Mouse (Mus musculus) liver, embryonic 12.5 days (tissue): Measurements from ENCODE around the gene Limch1. TPM values are rescaled to one million over a fixed set of nuclear protein-coding genes. Genes with fewer than 3 reads are reported as not detected.

ENCODE experiments used
- ATAC-seq: fragments of 200-750 bp; cut with Nextera tagmentation; 2 replicates; pipeline ENCODE4 v1.8.0; 2017; ENCODE audit warnings: moderate number of reproducible peaks, mild to moderate bottlenecking, moderate library complexity
- H3K27ac ChIP-seq: fragments of 300-500 bp; sonication (generic); 2 replicates; pipeline ENCODE4 v1.5.1; 2016; ENCODE audit warnings: mild to moderate bottlenecking
- H3K27me3 ChIP-seq: fragments of 300-500 bp; sonication (generic); replicated peaks from 2 replicates; pipeline ENCODE4 v1.6.1; 2016; ENCODE audit warnings: mild to moderate bottlenecking, moderate library complexity
- H3K36me3 ChIP-seq: fragments of 300-500 bp; sonication (generic); 2 replicates; pipeline ENCODE4 v1.6.1; 2016; ENCODE audit warnings: mild to moderate bottlenecking, moderate library complexity
- H3K4me1 ChIP-seq: fragments of 300-500 bp; sonication (generic); 2 replicates; pipeline ENCODE4 v1.6.1; 2016
- H3K4me2 ChIP-seq: fragments of 300-500 bp; sonication (generic); 2 replicates; pipeline ENCODE4 v1.6.1; 2016; ENCODE audit warnings: mild to moderate bottlenecking, moderate library complexity
- H3K4me3 ChIP-seq: fragments of 300-500 bp; sonication (generic); 2 replicates; pipeline ENCODE4 v1.5.1; 2016; ENCODE audit warnings: mild to moderate bottlenecking, moderate library complexity
- H3K9ac ChIP-seq: fragments of 300-500 bp; sonication (generic); 2 replicates; pipeline ENCODE4 v1.6.1; 2016; ENCODE audit warnings: mild to moderate bottlenecking, moderate library complexity
- H3K9me3 ChIP-seq: fragments of 300-500 bp; sonication (generic); replicated peaks from 2 replicates; pipeline ENCODE4 v1.6.1; 2016; ENCODE audit warnings: mild to moderate bottlenecking, moderate library complexity
- WGBS: fragments of 180-500 bp; shearing (Covaris S2); methylation state at CpG from one replicate; pipeline ENCODE4 v1.1.7; 2016; ENCODE audit not compliant: insufficient replicate concordance; 5-methylcytosine and 5-hydroxymethylcytosine counted together
- polyA plus RNA-seq: library from polyadenylated mRNA; unstranded; fragments of >200 nt; fragmentation: Nextera tagmentation; extraction: Ambion mirVana; gene quantifications from 2 replicates; pipeline ENCODE4 v1.2.1, GENCODE M21; 2016

Limch1 gene
- polyA plus RNA-seq, 1 experiment from 2014 or later: 3.8 TPM

DNA sequence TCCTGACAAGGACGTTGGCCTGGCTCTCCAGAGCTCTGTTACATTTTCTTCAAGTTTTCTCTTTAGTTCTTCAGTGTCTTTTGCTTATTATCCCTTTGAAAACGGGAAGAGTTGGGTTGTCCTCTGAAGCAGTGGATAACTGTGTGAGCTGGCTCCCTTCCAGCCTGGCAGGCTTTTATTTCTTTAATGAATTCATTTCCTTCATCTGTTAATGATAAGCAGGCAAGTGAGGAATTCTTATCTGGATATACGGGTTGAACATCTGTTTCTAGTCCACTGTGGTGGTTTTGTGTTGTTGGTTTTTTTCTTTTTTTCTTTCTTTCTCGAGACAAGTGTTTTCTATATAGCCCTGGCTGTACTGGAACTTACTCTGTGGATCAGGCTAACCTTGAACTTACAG, 22.4 kb downstream of the Limch1 start:
- no peak overlapping the region for H3K27ac ChIP-seq
- no peaks in the 10 kb centered on the region for H3K9me3 ChIP-seq
- H3K27me3 ChIP-seq: no peaks in the 10 kb centered on the region
- H3K4me2 ChIP-seq: no peak overlapping the region
- ATAC-seq: no peak
- no peak overlapping the region for H3K4me3 ChIP-seq
- no peak overlapping the region for H3K9ac ChIP-seq
- no peaks in the 10 kb centered on the region for H3K36me3 ChIP-seq
- no peaks in the 10 kb centered on the region for H3K4me1 ChIP-seq
- WGBS: 11% methylated on average over 4 of the region's 4 CpGs

DNA sequence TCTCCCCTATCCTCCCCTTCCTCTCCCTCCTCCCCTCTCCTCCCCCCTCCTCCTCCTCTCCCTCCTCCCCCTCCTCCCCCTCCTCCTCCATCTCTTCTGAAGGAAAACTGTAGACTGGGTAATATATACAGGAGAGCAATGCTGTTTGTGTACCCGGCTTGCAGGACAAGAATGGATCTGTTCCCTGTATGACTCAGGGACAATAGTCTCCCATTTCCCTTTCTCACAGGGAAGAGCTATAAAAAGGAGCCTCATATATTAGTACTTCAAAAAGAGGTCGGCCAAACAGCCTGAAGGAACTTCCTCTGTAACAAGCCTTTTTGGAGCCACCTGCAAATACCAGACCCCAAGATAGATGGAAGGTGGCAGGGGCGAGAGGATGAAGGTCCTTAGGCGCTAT, 23.4 kb downstream of the Limch1 start:
- no peak for ATAC-seq
- H3K4me1 ChIP-seq: no peaks in the 10 kb centered on the region
- 57% methylated on average over 4 of the region's 4 CpGs for WGBS
- no peak overlapping the region for H3K9ac ChIP-seq
- no peaks in the 10 kb centered on the region for H3K36me3 ChIP-seq
- H3K27me3 ChIP-seq: no peaks in the 10 kb centered on the region
- H3K4me3 ChIP-seq: no peak overlapping the region
- H3K4me2 ChIP-seq: no peak overlapping the region
- no peaks in the 10 kb centered on the region for H3K9me3 ChIP-seq
- no peak overlapping the region for H3K27ac ChIP-seq

DNA sequence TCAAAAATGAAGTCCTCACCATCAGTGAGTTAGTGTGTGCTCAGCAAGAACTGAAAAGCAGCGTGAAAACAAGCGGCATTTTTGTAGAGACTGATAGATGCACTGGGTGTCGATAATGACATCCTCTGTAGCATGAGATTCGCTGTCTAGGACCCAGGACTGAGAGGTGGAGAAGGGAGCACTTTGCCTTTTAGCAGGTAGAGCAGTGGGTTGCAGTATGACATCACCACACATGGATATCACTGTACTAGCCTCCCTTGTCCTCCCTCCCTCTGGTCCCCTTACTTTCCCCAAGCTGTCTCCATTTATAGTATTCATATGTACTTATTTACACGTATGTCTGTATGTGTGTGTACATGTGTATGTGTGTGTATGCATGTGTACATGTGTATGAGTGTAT, 23.9 kb downstream of the Limch1 start:
- no peak overlapping the region for H3K4me2 ChIP-seq
- H3K36me3 ChIP-seq: no peaks in the 10 kb centered on the region
- ATAC-seq: no peak
- H3K9ac ChIP-seq: no peak overlapping the region
- 68% methylated on average over 5 of the region's 5 CpGs for WGBS
- no peak overlapping the region for H3K4me3 ChIP-seq
- H3K27me3 ChIP-seq: no peaks in the 10 kb centered on the region
- H3K4me1 ChIP-seq: no peaks in the 10 kb centered on the region
- H3K9me3 ChIP-seq: no peaks in the 10 kb centered on the region
- no peak overlapping the region for H3K27ac ChIP-seq

DNA sequence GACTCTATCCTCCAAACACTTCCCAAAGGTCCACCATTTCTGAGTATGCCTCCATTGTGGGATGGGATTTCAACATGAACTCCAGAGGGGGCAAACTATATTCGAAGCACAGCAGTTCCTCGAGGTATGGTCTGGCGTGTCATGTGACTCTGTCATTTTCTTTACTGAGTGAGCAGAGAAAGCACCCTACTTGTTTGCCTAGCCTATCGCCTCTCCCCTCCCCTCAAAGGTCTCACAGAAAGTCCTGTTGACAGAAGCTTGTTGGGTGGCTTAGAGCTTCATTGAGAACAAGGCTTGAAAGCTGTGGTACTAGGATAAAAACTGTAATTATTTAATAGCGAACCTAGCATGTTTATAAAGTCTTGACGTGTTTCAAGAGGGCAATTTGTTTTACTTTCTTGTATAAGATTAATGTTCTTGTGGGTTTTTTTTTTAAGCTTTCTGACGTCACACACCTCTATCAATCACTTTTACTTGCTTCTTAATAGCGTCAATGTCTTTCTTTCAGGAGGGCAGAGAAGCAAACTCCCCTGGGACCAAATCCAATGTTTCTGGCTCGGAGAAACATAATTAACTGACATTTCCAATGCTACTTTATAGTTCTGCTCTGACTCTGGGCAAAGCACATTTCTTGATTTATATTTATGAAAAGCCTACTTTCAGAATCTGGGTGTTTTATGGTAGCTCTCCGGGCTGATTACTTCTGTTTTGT, 32.5 kb downstream of the Limch1 start:
- Histone ChIP-seq H3K4me2 (no peak overlapping the region), H3K9me3 (no peaks in the 10 kb centered on the region), H3K27me3 (no peaks in the 10 kb centered on the region), H3K27ac (no peak overlapping the region), H3K4me1 (no peaks in the 10 kb centered on the region), H3K4me3 (no peak overlapping the region), H3K9ac (no peak overlapping the region), H3K36me3 (no peaks in the 10 kb centered on the region)
- 62% methylated on average over 10 of the region's 10 CpGs for WGBS
- ATAC-seq: no peak

DNA sequence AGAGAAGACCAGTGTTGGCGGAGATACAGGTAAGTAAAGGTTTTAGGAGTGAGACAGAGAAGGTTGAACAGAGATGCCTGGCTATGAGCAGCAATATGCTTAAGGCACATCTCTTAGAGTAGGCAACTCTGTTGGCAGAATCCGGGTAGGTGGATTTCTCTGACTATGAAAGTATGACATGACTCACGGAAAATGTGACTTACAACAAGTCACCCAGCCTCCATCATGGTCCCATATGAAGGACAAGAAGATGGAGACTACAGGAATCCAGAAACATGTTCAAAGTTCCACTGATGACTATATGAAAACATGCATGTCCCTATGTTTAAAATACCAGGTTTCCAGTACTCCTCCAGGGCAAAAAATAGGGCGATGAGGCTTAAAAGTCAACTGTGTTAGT, 34.7 kb downstream of the Limch1 start:
- no peaks in the 10 kb centered on the region for H3K36me3 ChIP-seq
- ATAC-seq: no peak
- H3K9ac ChIP-seq: no peak overlapping the region
- no peaks in the 10 kb centered on the region for H3K27me3 ChIP-seq
- H3K9me3 ChIP-seq: no peaks in the 10 kb centered on the region
- WGBS: 78% methylated on average over 4 of the region's 4 CpGs
- H3K4me1 ChIP-seq: no peaks in the 10 kb centered on the region
- no peak overlapping the region for H3K4me3 ChIP-seq
- H3K4me2 ChIP-seq: no peak overlapping the region
- H3K27ac ChIP-seq: no peak overlapping the region

DNA sequence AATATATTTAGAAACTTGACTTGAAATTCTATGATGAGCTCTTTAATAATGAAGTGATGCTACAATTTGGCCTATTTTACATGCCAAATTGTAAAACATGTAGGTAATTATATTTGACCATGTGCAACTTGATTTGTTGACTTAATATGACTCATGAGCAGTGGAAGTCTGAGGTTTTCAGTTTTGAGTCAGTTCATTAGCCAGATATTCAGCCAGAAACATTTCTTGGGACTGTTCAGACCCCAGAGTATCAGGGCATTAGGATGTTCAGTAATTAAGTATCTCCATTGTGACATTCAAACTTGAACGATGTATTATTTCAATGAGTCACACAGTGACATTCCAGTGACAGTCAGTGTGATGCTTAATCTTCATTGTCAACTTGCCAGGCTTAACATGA, 35.9 kb downstream of the Limch1 start:
- Histone ChIP-seq H3K4me2 (no peak overlapping the region), H3K9me3 (no peaks in the 10 kb centered on the region), H3K9ac (no peak overlapping the region), H3K4me1 (no peaks in the 10 kb centered on the region), H3K27ac (no peak overlapping the region), H3K27me3 (no peaks in the 10 kb centered on the region), H3K36me3 (no peaks in the 10 kb centered on the region), H3K4me3 (no peak overlapping the region)
- ATAC-seq: no peak
- WGBS: 69% methylated on average over 1 of the region's 1 CpGs

DNA sequence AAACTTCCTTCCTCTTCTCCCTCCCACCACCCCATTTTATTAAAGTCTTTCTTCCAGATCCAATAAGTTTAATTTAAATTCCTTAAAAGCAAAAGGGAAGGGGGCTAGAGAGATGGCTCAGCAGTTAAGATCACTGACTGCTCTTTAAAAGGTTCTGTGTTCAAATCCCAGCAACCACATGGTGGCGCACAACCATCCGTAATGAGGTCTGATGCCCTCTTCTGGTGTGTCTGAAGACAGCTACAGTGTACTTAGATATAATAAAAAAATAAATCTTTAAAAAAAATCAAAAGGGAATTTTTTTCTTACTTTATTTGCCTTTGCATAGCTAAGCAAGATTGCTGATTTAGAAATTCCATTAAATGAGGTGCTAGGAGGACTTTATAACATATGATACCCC, 37.2 kb downstream of the Limch1 start:
- Histone ChIP-seq H3K27me3 (no peaks in the 10 kb centered on the region), H3K9ac (no peak overlapping the region), H3K4me1 (no peaks in the 10 kb centered on the region), H3K9me3 (no peaks in the 10 kb centered on the region), H3K27ac (no peak overlapping the region), H3K4me2 (no peak overlapping the region), H3K4me3 (no peak overlapping the region), H3K36me3 (no peaks in the 10 kb centered on the region)
- WGBS: 81% methylated on average over 2 of the region's 2 CpGs
- ATAC-seq: no peak

DNA sequence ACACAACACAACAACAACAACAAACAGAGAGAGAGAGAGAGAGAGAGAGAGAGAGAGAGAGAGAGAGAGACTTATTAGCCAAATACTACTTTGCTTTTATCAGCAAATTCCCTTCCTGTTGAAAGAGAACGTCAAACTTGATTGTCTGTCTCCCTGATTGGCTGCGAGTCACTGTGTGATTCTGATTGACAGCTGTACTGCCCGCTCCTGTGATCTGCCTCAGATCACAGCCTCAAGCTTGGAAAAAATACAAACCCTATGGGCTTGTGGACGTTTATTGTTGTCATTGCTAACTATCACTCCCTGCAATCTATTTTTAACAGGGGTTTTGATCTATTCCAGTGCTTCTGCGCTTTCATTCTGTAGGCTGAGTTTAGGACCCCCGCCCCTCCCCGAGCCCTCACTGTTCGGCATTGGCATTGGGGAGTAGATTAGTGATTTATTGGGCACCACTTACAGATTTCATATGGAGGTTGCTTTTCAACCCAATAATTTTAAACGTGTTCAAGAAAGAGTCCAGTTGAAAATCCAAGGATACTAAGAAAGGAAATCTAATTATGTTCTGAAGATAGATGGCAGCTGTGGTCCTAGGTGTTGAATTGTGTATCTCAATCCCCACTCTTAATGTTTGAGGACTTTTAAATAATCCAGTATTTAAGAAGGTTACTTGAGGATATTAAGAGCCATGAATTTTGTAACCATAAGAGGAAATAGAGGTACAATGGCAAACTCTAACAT, 39.2 kb downstream of the Limch1 start:
- 62% methylated on average over 9 of the region's 9 CpGs for WGBS

DNA sequence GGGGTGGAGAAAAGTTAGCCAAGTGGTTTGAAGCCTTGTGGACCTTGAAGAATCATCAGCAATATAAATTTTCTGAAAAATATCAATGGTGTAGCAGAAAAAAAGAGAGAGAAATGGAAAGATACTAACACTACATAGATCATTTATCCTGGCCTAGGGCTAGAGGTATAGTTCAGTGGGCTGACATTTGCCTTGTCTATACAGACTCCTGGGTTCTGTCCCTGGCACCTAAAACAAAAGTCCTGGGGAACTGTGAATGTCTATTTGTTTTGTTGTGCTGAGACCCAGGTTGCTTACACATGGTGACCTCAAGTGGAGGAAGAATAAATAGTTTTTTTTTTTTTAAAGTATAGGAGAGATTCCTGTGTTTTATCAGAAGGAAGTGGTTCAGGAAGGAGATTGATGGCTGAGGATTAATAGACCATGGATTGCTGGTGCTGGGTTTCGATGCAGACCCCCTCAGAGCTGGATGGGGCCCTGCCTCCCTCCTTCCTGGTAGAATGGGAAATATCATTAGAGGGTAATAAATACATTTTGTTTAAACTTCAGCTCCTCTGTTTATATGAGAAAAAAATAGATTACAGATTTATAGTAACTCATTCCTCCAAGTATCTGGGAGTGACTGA, 40.5 kb downstream of the Limch1 start:
- Histone ChIP-seq H3K9me3 (no peaks in the 10 kb centered on the region), H3K36me3 (no peaks in the 10 kb centered on the region), H3K9ac (no peak overlapping the region), H3K27ac (no peak overlapping the region), H3K4me1 (no peaks in the 10 kb centered on the region), H3K27me3 (no peaks in the 10 kb centered on the region), H3K4me3 (no peak overlapping the region), H3K4me2 (no peak overlapping the region)
- WGBS: 29% methylated on average over 1 of the region's 1 CpGs
- no peak for ATAC-seq

More for the DNA sequence above, 39.2 kb downstream of the Limch1 start:
- no peak overlapping the region for H3K4me2 ChIP-seq
- no peak overlapping the region for H3K9ac ChIP-seq
- no peak overlapping the region for H3K4me3 ChIP-seq
- no peak overlapping the region for H3K27ac ChIP-seq
- H3K36me3 ChIP-seq: no peaks in the 10 kb centered on the region
- no peak for ATAC-seq
- H3K4me1 ChIP-seq: no peaks in the 10 kb centered on the region
- H3K27me3 ChIP-seq: no peaks in the 10 kb centered on the region
- H3K9me3 ChIP-seq: no peaks in the 10 kb centered on the region

DNA sequence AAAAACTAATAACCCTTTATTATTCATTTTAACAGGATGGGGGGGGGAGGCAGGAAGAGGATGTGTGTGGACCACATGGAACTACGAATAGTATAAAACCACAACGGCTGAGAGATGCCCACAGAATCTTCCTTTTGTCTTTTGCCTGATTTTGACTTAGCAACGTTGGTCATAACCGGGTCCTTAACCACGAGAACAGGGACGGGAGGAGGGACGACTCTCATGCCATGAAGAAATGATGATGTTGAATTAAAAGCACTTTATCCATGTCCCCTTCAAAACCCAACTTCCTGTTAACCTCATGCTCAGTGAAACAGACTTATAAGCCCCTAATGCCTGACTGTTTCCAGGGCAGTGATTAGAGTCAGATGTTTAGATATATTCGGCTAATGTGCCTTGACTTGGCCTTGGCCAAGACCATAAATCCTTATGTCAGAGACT, 41.0 kb downstream of the Limch1 start:
- Histone ChIP-seq H3K4me1 (no peaks in the 10 kb centered on the region), H3K4me2 (no peak overlapping the region), H3K27ac (no peak overlapping the region), H3K4me3 (no peak overlapping the region), H3K27me3 (no peaks in the 10 kb centered on the region), H3K36me3 (no peaks in the 10 kb centered on the region), H3K9me3 (no peaks in the 10 kb centered on the region), H3K9ac (no peak overlapping the region)
- no peak for ATAC-seq
- 26% methylated on average over 8 of the region's 8 CpGs for WGBS

DNA sequence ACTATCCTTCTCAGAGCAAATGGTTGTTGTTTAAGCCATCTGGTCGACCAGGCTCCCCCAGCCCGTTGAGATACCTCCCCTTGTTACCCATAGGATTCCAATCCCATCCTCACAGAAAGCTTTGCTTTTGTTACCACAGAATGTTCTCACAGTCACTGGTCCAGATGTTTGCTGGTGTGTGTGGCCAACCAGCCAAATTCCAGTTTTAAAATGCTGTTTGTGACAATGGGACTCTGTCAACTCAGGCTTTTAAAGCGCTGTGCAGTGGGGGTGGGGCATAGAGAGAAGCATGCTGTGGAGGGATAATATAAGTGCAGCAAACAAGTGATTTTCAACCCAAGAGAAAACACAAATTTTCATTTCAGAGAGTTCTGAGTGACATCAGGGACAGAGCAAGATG, 43.4 kb downstream of the Limch1 start:
- no peak overlapping the region for H3K4me3 ChIP-seq
- 67% methylated on average over 3 of the region's 3 CpGs for WGBS
- no peaks in the 10 kb centered on the region for H3K36me3 ChIP-seq
- no peak overlapping the region for H3K4me2 ChIP-seq
- no peaks in the 10 kb centered on the region for H3K27me3 ChIP-seq
- H3K9me3 ChIP-seq: no peaks in the 10 kb centered on the region
- no peaks in the 10 kb centered on the region for H3K4me1 ChIP-seq
- ATAC-seq: no peak
- no peak overlapping the region for H3K9ac ChIP-seq
- H3K27ac ChIP-seq: no peak overlapping the region

DNA sequence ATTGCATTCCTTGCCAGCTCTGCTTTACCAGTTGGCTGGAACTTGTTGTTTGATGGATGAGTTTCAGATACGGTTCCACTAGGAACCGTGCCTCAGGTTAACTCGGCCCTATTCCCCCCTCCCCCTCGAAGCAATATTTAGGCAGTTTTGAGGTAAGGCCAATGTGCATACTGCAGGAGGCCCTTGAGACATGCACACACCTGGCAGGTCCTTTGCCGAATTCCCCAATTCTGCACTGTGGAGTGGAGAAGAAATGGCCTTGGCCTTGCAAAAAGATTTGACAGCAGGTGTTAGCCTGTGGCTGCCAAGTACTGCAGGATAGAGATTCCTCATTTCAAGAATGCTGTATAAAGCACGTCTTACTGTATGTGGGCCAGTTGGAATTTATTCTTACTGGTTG, 45.5 kb downstream of the Limch1 start:
- Histone ChIP-seq H3K4me1 (no peaks in the 10 kb centered on the region), H3K27ac (no peak overlapping the region), H3K9ac (no peak overlapping the region), H3K36me3 (no peaks in the 10 kb centered on the region), H3K4me3 (no peak overlapping the region), H3K27me3 (no peaks in the 10 kb centered on the region), H3K9me3 (no peaks in the 10 kb centered on the region), H3K4me2 (no peak overlapping the region)
- WGBS: 56% methylated on average over 6 of the region's 6 CpGs
- ATAC-seq: no peak
